Mouse (Mus musculus) heart, adult 9 months (tissue): ENCODE measurements at regions not wholly inside any gene's neighbourhood (a gene's known extent, or its start where the extent isn't known, plus 50 kb on each side); places are given as distances from the start of the nearest gene placed in this dataset.

Experiments
- DNase-seq, 2 experiments: peaks; one replicate each; pipeline ENCODE4 v3.0.0; 2022; ENCODE audit warnings: low spot score in 2 of 2

- no peak for DNase-seq
Measured at GRCm38 (mm10) chrX:11776236-11776899, 383.8 kb downstream of the Bcor start.

DNA sequence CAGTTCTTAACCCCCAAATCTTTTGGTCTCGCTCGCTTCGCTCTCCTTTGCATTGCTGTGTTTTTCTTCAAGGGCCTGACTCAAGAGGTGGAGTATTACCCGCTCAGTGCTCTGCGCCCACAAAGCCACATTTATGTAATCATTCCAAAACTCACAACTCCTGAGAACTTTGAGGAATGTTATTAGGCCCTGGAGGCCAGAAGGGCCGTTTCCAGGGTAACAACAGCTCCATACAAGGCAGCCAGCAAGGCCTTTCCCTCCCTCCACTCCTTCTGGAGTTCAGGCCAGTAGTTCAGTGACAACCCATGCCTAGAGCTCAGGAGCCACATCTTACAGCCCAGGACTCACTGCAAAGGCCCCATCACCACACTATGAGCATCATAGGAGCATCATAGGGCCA lies 365.1 kb downstream of the Bcor start:
- peak in 1 of 2 experiments; percentile 11 for DNase-seq

- peak in 1 of 2 experiments; percentile 43 for DNase-seq
Measured at GRCm38 (mm10) chrX:11797870-11798269, 362.3 kb downstream of the Bcor start.

DNA sequence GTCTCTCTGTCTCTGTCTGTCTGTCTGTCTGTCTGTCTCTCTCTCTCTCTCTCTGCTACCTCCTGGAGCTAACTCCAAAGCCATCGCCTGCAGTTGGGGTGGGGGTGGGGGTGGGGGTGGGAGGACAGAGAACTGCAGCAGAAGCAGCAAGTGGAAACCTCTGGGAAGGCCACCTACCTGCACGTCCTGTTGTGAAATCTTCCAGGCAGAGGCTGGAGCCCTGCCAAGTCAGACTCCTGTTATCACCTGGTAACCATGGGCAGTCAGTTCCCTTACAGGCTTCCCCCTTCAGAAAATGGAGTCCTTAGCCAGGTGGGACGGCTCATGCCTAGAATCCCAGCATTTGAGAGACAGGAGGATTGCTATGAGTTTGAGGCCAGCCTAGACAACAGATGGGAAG lies 361.8 kb downstream of the Bcor start:
- no peak for DNase-seq

DNA sequence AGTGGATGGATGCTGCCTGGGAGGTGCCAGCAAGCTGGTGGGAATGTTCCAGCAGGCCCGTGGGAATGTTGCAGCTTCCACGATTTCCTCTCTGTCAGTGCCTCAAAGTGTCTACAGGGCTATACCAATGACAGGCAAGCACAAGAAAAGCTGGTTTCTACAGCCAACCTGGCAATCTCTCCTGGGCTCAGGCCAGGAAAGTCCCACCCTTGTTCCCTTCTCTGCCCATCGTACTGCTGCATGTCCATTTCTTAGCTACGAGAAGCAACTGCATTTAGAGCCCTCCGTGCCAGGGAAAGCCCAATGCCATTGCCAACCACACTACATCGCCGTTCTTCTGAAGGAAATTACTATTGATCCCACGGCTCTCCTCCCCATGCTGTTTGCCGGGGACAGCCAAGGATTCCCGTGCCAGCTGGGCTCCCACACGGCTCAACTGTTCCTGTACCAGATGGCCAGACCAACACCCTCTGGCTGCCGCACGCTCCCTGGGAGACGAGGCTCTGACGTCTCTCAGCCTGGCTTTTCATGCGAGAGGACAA lies 359.7 kb downstream of the Bcor start:
- DNase-seq: no peak

DNA sequence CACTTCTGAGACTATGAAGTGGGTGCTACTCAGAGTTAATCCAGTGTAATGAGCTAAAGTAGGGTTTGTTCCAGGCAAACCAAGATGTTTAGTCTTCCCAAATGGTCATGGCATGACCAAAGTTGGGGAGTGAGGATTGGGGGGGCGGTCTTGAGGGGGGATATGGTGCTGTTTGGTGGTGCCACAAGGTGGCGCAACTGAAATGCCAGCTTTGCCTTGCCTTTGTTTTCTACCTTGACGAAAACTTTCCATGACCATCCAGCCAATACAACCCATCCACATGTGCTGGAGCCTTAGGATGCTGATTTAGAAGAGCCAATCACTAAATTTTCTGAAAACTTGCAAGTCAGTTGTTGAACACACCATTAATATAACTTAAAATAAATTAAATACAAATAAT lies 358.9 kb downstream of the Bcor start:
- DNase-seq: no peak

GRCm38 (mm10) chrX:11801621-11802020 lies 358.5 kb downstream of the Bcor start:
- DNase-seq: no peak

- DNase-seq: no peak
Measured at GRCm38 (mm10) chrX:11802074-11802899, 357.9 kb downstream of the Bcor start.

DNA sequence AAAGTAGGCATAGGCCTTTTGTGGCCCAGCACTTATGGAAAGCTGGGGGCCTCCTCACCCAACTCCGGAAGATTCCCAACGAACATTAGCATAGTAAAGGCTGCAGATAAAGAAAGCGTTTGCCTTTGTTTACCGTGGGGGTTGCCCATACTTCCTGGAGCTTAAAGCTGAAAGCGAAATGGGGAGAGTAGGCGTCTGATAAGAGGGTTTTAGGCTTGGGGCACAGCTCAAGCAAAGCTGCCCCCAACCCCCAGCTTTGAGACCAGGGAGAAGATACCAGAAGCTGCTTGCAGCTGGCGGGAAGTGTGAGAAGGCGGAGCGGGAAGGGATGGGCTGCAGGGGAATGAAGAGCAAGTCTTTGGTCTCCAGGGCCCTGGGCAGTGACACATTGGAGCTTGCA lies 356.9 kb downstream of the Bcor start:
- DNase-seq: no peak

GRCm38 (mm10) chrX:11806896-11807252 lies 353.3 kb downstream of the Bcor start:
- no peak for DNase-seq

DNA sequence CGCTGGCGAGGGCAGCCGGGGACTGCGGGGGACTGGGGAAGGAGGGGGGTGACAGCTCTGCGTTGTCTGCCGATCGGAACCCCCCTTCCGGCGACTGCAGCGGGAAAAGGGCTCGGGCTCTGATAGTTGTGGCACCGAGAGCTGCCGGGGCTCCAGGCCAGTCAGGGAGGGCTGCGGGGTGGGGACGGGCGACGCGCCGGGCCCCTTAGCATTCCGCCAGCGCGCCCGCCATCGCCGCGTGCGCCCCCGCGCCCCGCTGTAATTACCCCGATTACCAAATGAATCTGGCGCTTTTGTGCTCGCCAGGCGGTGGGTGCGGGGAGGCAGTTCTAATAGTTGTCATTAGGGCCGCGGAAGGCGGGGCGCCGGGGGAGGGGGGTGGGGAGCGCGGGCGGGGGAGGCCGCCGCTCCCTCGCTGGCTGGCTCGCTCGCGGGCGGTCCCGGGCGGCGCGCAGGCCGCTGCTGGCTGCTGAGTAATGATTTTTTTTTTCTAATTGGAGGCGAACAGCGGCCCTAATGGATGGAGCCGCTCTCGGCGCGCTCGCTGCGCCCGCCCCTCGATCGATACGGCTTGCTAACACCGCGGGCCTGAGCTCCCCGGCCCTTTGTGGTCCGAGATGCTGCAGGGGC lies 352.8 kb downstream of the Bcor start:
- DNase-seq: no peak

- no peak for DNase-seq
Measured at GRCm38 (mm10) chrX:11807883-11808262, 352.3 kb downstream of the Bcor start.

- DNase-seq: no peak
Measured at GRCm38 (mm10) chrX:11808911-11809310, 351.2 kb downstream of the Bcor start.

- DNase-seq: no peak
Measured at GRCm38 (mm10) chrX:11814861-11815260, 345.3 kb downstream of the Bcor start.

DNA sequence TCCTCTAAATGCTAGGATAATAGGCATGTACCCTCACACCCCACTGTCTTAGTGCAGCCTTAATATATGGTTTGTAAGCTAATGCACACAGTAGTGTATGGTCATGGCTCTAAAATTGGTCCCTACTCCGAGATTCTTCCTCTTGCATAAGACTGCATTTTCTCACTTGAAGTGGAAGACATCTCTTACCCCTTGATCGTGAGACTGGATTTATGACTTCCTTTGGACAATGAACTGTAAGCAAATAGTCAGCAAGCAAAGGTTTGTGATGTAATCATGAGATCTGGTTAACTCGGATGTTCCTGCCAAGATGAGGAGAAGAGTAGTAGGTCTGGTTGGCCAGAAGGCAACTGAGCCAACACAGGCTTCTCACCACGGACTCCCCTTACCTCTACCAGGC lies 344.3 kb downstream of the Bcor start:
- no peak for DNase-seq

DNA sequence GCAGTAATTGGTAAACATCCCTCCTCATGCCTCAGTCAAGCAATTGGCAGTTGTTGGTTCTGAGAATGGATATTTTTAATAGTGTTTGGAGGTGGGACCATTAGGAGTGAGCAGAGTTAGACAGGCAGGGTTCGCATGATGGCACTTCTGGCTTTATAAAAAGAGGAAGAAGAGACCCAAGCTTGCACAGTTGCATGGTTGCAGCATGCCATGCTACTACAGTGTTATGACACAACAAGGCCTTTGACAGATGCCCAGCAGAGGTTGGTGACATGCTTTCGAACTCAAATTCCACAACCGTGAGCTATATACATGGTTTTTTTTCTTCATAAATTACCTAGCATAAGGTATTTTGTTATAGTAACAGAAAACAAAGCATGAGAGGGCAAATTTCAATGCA lies 341.5 kb downstream of the Bcor start:
- DNase-seq: no peak

DNA sequence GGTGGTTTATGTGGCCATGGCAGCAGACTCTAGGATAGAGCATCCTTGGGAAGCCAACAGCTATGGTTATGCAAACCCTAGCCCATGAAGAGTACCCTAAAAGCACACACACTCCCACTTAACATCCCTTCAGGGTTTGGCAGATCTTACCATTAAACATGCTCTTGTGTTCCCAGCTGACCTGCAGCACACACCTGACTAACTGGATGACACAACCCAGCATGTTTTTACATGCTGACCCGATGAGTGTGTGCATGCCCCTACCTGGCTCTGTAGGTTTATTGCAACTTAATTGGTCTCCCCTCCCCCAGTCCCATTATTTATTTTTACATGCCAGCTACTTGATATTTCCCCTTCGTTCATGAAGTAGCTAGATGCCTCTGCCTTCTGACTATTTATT lies 339.0 kb downstream of the Bcor start:
- DNase-seq: no peak

DNA sequence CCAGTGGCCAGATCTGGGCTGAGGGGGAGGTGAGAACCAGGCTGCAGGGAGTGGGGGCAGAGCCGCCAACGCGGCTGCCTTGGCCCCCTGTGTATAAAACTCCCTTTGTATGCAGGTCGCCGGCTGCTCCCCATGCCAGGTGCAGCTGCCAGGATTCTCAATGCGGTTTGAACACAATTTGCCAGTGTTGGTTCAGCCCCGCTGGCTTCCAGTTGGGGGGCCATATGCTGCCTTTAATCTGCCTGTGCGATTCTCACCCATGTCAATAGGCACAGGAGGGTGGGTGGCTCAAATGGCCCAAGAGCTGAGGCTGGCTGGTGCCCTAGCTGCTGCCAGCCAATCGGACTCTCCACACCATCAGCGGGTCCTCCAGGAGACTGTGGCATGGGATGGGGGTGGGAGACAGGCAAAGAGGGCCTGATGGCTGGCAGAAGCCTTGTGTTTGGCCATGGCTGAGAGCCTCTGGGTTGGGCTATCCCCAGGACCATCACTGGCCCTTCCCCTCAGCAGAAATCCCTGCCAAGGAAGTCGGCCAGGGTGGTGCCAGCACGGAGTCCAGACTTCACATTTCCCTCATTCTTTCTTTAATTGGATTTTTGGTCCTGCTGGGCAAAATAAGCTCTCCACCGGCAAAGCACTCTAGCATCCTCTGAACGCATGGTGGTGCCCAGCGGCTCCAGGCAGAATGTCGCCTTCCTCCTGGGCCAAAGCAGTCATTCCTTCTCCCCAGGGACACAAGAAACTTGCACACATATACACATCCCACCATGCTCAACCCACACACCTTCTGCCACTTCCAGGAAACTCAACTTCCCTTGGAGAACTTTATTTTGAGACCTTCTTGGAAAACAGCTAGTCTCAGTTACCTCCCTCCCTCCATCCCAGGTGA lies 338.0 kb downstream of the Bcor start:
- no peak for DNase-seq

DNA sequence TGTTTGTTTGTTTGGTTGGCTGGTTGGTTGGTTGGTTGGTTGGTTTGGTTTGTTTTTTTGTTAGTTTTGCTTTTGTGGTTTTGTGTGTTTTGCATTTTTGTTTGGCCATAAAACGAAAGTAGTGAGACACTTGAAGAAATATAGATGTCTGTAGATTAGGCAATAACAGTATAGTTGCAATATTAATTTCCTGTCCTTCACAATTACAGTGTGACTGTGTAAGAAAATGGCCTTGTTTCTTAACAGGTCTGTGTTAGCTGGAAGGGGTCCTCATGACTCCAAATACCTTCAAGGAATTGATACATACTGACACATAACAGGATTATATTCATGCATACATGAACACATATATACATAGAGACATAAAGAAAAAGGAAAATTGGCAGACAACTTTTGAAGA lies 334.2 kb downstream of the Bcor start:
- no peak for DNase-seq

GRCm38 (mm10) chrX:11826737-11827408 lies 333.3 kb downstream of the Bcor start:
- DNase-seq: no peak

DNA sequence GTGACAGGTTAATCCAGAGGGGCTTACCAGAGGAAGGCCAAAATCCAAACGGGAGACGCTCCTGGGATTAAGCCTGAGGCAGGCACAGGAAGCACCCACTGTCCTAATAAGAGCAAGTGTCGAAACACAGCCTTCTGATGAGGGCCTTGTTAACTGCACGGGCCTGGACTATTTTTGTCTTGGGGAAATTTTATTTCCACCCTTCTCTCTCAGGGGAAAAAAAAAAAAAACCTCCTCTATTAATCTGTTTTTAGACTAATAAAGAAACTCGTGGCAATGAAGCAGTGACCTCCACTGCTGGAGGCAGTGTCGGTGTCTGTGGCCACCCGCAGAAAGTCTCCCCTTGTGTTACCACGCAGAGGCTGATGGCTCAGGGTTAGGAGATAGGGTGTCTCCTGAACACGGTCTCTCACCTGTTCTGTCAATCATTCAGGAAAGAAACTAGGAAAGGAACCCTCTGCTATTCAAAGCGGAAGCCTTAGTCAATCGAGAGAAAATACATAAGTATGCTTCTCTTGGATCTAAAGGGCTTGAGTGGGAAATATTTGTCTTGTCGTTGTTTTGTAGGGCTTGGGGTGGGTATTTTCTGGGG lies 330.6 kb downstream of the Bcor start:
- DNase-seq: no peak
